Mouse (Mus musculus) kidney, adult 2 months (tissue): ENCODE data around the gene Polr2a. TPM values are rescaled to one million over a fixed set of nuclear protein-coding genes. Genes with fewer than 3 reads are reported as not detected.

Experiments
- DNase-seq: peaks from one replicate; pipeline ENCODE4 v3.0.0; 2021
- H3K27ac ChIP-seq: fragments of 200-500 bp; 2 replicates; pipeline ENCODE4 v1.5.1; 2012; ENCODE audit warnings: low read depth, low read length, control low read depth, inconsistent platforms; ENCODE audit not compliant: insufficient read depth
- H3K27me3 ChIP-seq: fragments of 200-500 bp; replicated peaks from 2 replicates; pipeline ENCODE4 v1.6.1; 2012; ENCODE audit warnings: mild to moderate bottlenecking, moderate library complexity, low read length, inconsistent platforms; ENCODE audit not compliant: control insufficient read depth, insufficient read depth
- H3K36me3 ChIP-seq: fragments of 200-500 bp; 2 replicates; pipeline ENCODE4 v1.6.1; 2012; ENCODE audit warnings: mild to moderate bottlenecking, moderate library complexity, low read length, inconsistent platforms; ENCODE audit not compliant: control insufficient read depth, insufficient read depth
- H3K4me1 ChIP-seq: fragments of 200-500 bp; 2 replicates; pipeline ENCODE4 v1.6.1; 2011; ENCODE audit warnings: low read length; ENCODE audit not compliant: control insufficient read depth, insufficient read depth
- H3K4me3 ChIP-seq: fragments of 200-500 bp; 2 replicates; pipeline ENCODE4 v1.5.1; 2011; ENCODE audit warnings: mild to moderate bottlenecking, low read depth, low read length, control low read depth; ENCODE audit not compliant: insufficient read depth
- CTCF ChIP-seq: fragments of 200-500 bp; conservative IDR thresholded peaks from 2 replicates; pipeline ENCODE4 v1.5.1; 2011; ENCODE audit warnings: low read depth, mild to moderate bottlenecking, control low read depth, low read length, moderate library complexity, mixed read lengths; ENCODE audit not compliant: insufficient read depth, insufficient read length
- POLR2A ChIP-seq: fragments of 200-500 bp; IDR thresholded peaks from one replicate; pipeline ENCODE4 v1.6.1; 2011; ENCODE audit warnings: low read depth, low read length, control low read depth
- WGBS: fragments of 180-500 bp; shearing (Covaris S2); methylation state at CpG from one replicate; pipeline ENCODE4 v1.1.7; 2018; 5-methylcytosine and 5-hydroxymethylcytosine counted together
- polyA plus RNA-seq: library from polyadenylated mRNA; depleted of rRNA; stranded (reverse); fragments of >200 nt; gene quantifications from 2 replicates; pipeline ENCODE4 v1.2.3, GENCODE M21; 2012

The Polr2a gene
- polyA plus RNA-seq, 1 experiment: 37.8 TPM

- Histone ChIP-seq H3K4me3 (peak overlapping the region; percentile 36; the same call in 1 of the 2 replicates), H3K27me3 (no peaks in the 10 kb centered on the region), H3K27ac (no peak overlapping the region), H3K36me3 (no peaks in the 10 kb centered on the region), H3K4me1 (peaks cover 5% of the 10 kb centered on the region; the same call in 1 of the 2 replicates)
- peak; percentile 65 for DNase-seq
- 43% methylated on average over 15 of the region's 15 CpGs for WGBS
- TF ChIP-seq CTCF: no peak
- TF ChIP-seq POLR2A: no peak
These were observed 26.4 kb upstream of the Polr2a start for GRCm38 (mm10) chr11:69784793-69785272.

GRCm38 (mm10) chr11:69781828-69782227, 23.4 kb upstream of the Polr2a start:
- DNase-seq: no peak
- TF ChIP-seq CTCF (no peak), POLR2A (no peak)
- 39% methylated on average over 4 of the region's 4 CpGs for WGBS

GRCm38 (mm10) chr11:69778985-69779384, 20.5 kb upstream of the Polr2a start:
- no peak overlapping the region for H3K4me3 ChIP-seq
- H3K36me3 ChIP-seq: no peaks in the 10 kb centered on the region
- H3K4me1 ChIP-seq: no peaks in the 10 kb centered on the region
- H3K27ac ChIP-seq: no peak overlapping the region
- WGBS: 58% methylated on average over 7 of the region's 7 CpGs
- DNase-seq: no peak
- no peak for TF ChIP-seq POLR2A
- no peak for TF ChIP-seq CTCF
- H3K27me3 ChIP-seq: no peaks in the 10 kb centered on the region

More at GRCm38 (mm10) chr11:69781828-69782227, 23.4 kb upstream of the Polr2a start:
- Histone ChIP-seq H3K27me3 (no peaks in the 10 kb centered on the region), H3K36me3 (no peaks in the 10 kb centered on the region), H3K4me3 (no peak overlapping the region), H3K4me1 (peaks cover 5% of the 10 kb centered on the region; the same call in 1 of the 2 replicates), H3K27ac (no peak overlapping the region)

- WGBS: 68% methylated on average over 23 of the region's 23 CpGs
These were observed 20.0 kb upstream of the Polr2a start for GRCm38 (mm10) chr11:69778258-69778982.

GRCm38 (mm10) chr11:69777504-69778257, 19.2 kb upstream of the Polr2a start:
- Histone ChIP-seq H3K27me3 (no peaks in the 10 kb centered on the region), H3K4me3 (no peak overlapping the region), H3K4me1 (no peaks in the 10 kb centered on the region), H3K36me3 (no peaks in the 10 kb centered on the region), H3K27ac (no peak overlapping the region)
- TF ChIP-seq CTCF: no peak
- no peak for TF ChIP-seq POLR2A
- no peak for DNase-seq
- 64% methylated on average over 26 of the region's 26 CpGs for WGBS

More at GRCm38 (mm10) chr11:69778258-69778982, 20.0 kb upstream of the Polr2a start:
- H3K4me1 ChIP-seq: no peaks in the 10 kb centered on the region
- no peak for DNase-seq
- H3K4me3 ChIP-seq: no peak overlapping the region
- no peaks in the 10 kb centered on the region for H3K27me3 ChIP-seq
- TF ChIP-seq POLR2A (no peak), CTCF (no peak)
- H3K27ac ChIP-seq: no peak overlapping the region
- H3K36me3 ChIP-seq: no peaks in the 10 kb centered on the region

GRCm38 (mm10) chr11:69776488-69776887, 18.1 kb upstream of the Polr2a start:
- Histone ChIP-seq H3K27me3 (no peaks in the 10 kb centered on the region), H3K4me3 (no peak overlapping the region), H3K4me1 (no peaks in the 10 kb centered on the region), H3K27ac (no peak overlapping the region), H3K36me3 (no peaks in the 10 kb centered on the region)
- no peak for TF ChIP-seq POLR2A
- TF ChIP-seq CTCF: no peak
- WGBS: 90% methylated on average over 20 of the region's 20 CpGs
- no peak for DNase-seq

- Histone ChIP-seq H3K4me1 (no peaks in the 10 kb centered on the region), H3K27ac (no peak overlapping the region), H3K27me3 (no peaks in the 10 kb centered on the region), H3K4me3 (no peak overlapping the region), H3K36me3 (no peaks in the 10 kb centered on the region)
- DNase-seq: no peak
- 72% methylated on average over 10 of the region's 10 CpGs for WGBS
- no peak for TF ChIP-seq CTCF
These were observed 17.3 kb upstream of the Polr2a start for GRCm38 (mm10) chr11:69775716-69776115.
